Mouse (Mus musculus) thymus, postnatal 10 days (tissue): ENCODE data around the gene Ppp1r27.

Source experiments
- DNase-seq, 2 experiments: peaks; one replicate each; pipeline ENCODE4 v3.0.0; 2021; ENCODE audit warnings: low spot score in 2 of 2

Gene Ppp1r27

GRCm38 (mm10) chr11:120547469-120547868 is 3.5 kb downstream of the Ppp1r27 start:
- no peak for DNase-seq

GRCm38 (mm10) chr11:120545964-120546363 is 5.0 kb downstream of the Ppp1r27 start:
- DNase-seq: no peak

GRCm38 (mm10) chr11:120542376-120542775 is 8.6 kb downstream of the Ppp1r27 start:
- DNase-seq: no peak

- no peak for DNase-seq
These were observed 9.0 kb downstream of the Ppp1r27 start for GRCm38 (mm10) chr11:120541907-120542306.

- DNase-seq: no peak
These were observed 11.5 kb downstream of the Ppp1r27 start for GRCm38 (mm10) chr11:120539285-120540014.

GRCm38 (mm10) chr11:120538955-120539284 is 12.0 kb downstream of the Ppp1r27 start:
- no peak for DNase-seq

GRCm38 (mm10) chr11:120538485-120538884 is 12.4 kb downstream of the Ppp1r27 start:
- DNase-seq: no peak

GRCm38 (mm10) chr11:120535804-120536203 is 15.1 kb downstream of the Ppp1r27 start:
- no peak for DNase-seq

- no peak for DNase-seq
These were observed 15.8 kb downstream of the Ppp1r27 start for GRCm38 (mm10) chr11:120535145-120535544.

- DNase-seq: no peak
These were observed 16.8 kb downstream of the Ppp1r27 start for GRCm38 (mm10) chr11:120534093-120534492.

- no peak for DNase-seq
These were observed 19.3 kb downstream of the Ppp1r27 start for GRCm38 (mm10) chr11:120531646-120532045.

GRCm38 (mm10) chr11:120530085-120530964 is 20.6 kb downstream of the Ppp1r27 start, which contains the start of gene Gcgr:
Gcgr (plus strand) TSS chr11:120530699.
- DNase-seq: no peak

GRCm38 (mm10) chr11:120528903-120529302 is 22.0 kb downstream of the Ppp1r27 start:
- DNase-seq: no peak

GRCm38 (mm10) chr11:120527690-120528354 is 23.1 kb downstream of the Ppp1r27 start:
- no peak for DNase-seq

GRCm38 (mm10) chr11:120525959-120526358 is 25.0 kb downstream of the Ppp1r27 start:
- DNase-seq: no peak

GRCm38 (mm10) chr11:120522581-120522980 is 28.4 kb downstream of the Ppp1r27 start:
- DNase-seq: no peak

- DNase-seq: no peak
These were observed 29.9 kb downstream of the Ppp1r27 start for GRCm38 (mm10) chr11:120520967-120521540.

- DNase-seq: no peak
These were observed 30.4 kb downstream of the Ppp1r27 start for GRCm38 (mm10) chr11:120520498-120520897.

- no peak for DNase-seq
These were observed 31.2 kb downstream of the Ppp1r27 start for GRCm38 (mm10) chr11:120519738-120520137.

- DNase-seq: no peak
These were observed 32.4 kb downstream of the Ppp1r27 start for GRCm38 (mm10) chr11:120518558-120518957.

GRCm38 (mm10) chr11:120518027-120518426 is 32.9 kb downstream of the Ppp1r27 start:
- no peak for DNase-seq

GRCm38 (mm10) chr11:120517147-120517546 is 33.8 kb downstream of the Ppp1r27 start:
- DNase-seq: no peak
